ENCODE assay signal across 9 mouse cellular contexts in the genomic region with DNA sequence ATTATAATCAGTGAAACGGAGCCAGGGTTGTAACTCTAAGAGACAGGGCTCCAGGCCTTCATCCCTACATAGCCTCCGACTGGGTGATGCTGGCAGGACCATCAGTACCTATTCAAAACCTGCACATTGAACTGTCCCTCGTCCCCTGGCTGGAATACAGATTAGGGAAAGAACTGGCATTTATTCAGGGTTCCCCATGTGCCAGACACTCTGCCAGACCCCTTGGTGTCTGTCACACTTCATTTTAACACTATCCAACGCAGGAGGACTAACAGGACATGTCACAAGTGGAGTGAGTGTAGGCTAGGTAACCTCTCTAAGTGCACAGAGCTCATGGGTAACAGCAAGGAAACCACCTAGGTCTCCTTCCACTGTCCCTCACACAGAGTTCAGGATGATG.
"Had no signal": no experiment of that assay in that cellular context is flagged by ENCODE, and none has a peak within 500 bp of the region (broad histone marks: within the 10 kb centered on the region; RNA-seq: fewer than 3 reads in every experiment).

No protein-coding gene starts in this region.

- DNase-seq: kidney, adult 11 months; kidney, adult 8-10 months; kidney, postnatal 10 days; kidney, postnatal 36 days; layer of hippocampus, postnatal 36 days; liver, embryonic 13.5 days; lung, adult 2 months; lung, postnatal 14 days; thymus, postnatal 36 days had no signal
